Mouse (Mus musculus) large intestine, adult 2 months (tissue): ENCODE results near the gene Fam172a. TPM values are rescaled to one million over a fixed set of nuclear protein-coding genes. Genes with fewer than 3 reads are reported as not detected.

Experiments
- DNase-seq: peaks from one replicate; pipeline ENCODE4 v3.0.0-alpha.2; 2012; ENCODE audit warnings: low read depth, low spot score
- WGBS: fragments of 180-500 bp; shearing (Covaris S2); methylation state at CpG from one replicate; pipeline ENCODE4 v1.1.7; 2018; 5-methylcytosine and 5-hydroxymethylcytosine counted together
- polyA plus RNA-seq: library from polyadenylated mRNA; depleted of rRNA; stranded (reverse); fragments of >200 nt; gene quantifications from 2 replicates; pipeline ENCODE4 v1.2.3, GENCODE M21; 2012

Fam172a gene
- polyA plus RNA-seq, 1 experiment = 2.1 TPM

- no peak for DNase-seq
- 36% methylated on average over 1 of the region's 1 CpGs for WGBS
Observed at GRCm38 (mm10) chr13:77957611-77958010, 255.8 kb downstream of the Fam172a start.

- 92% methylated on average over 4 of the region's 4 CpGs for WGBS
- DNase-seq = no peak
Observed at GRCm38 (mm10) chr13:77959493-77960272, 257.9 kb downstream of the Fam172a start.

DNA sequence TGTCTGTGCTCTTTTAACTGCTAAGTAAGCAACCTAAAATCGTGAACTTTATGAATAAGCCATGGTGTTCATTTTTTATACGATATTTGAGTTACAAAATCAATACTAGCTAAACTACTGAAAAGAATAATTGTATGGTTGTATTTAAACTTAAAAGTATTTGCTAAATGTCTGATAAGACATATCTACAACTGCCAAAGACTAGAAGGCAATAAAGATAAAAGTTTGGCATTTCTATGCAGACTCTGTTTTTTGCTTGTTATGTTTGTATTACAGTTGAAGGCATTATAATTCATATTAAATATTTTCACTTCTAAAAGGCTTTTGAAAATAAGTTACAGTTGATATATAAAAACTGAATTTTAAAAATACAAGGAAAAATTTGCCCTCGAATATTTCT is 274.4 kb downstream of the Fam172a start:
- 34% methylated on average over 3 of the region's 3 CpGs for WGBS
- no peak for DNase-seq

- no peak for DNase-seq
- 76% methylated on average over 1 of the region's 1 CpGs for WGBS
Observed at GRCm38 (mm10) chr13:77977121-77977520, 275.3 kb downstream of the Fam172a start.

- WGBS = 39% methylated on average over 5 of the region's 5 CpGs
- no peak for DNase-seq
Observed at GRCm38 (mm10) chr13:77982105-77982851, 280.4 kb downstream of the Fam172a start.

DNA sequence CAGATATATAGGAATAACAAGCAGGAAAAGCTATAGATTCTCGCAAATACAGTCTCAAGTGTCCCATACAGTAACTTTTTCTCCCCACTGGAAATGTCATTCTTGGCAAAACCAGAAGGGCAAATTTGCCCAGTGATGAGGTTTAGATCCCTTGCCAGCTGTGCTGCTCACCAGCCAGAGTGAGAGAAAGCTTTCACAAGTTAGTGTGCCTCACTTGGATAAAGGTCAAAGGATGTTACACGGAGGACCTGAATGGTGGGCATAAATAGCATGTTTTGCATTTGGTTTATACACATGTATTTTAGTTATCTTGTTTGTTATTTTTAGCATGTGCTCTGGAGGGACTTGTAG is 281.0 kb downstream of the Fam172a start:
- no peak for DNase-seq
- WGBS = 87% methylated on average over 2 of the region's 2 CpGs

DNA sequence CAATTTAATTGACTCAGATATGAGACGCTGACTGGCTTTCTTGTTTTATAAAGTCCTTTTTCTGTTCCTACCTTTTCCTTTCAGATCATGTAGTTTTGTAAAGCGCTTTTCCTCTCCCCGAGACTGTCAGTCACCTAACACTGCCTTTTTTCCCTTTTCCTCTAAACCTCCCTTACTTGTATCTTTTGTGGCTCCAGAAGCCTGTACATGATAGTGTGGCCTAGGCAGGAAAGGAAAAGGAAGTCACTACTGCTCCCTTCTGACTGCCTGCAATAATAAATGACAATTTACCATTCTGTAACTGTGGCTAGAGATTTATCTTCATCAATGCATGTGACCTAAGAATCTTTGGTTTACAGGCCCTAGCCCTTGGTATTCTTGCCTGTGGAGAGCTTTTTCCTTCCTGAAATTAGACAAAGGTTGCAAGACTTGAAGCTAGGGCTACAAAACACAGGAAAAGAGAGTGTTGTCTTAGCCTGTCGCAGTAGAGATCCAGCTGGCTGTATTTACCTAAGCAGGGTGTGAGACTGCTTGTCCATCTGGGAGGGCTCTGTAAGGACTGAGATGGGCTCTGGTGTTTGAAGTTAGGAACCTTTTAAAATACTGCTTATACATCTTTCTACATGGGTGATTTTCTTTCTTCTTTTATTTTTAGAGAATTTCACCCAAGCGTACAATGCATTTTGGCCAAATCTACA is 289.5 kb downstream of the Fam172a start:
- 59% methylated on average over 5 of the region's 5 CpGs for WGBS
- DNase-seq = no peak

- WGBS = 81% methylated on average over 4 of the region's 4 CpGs
- no peak for DNase-seq
Observed at GRCm38 (mm10) chr13:78004649-78005048, 302.8 kb downstream of the Fam172a start.

DNA sequence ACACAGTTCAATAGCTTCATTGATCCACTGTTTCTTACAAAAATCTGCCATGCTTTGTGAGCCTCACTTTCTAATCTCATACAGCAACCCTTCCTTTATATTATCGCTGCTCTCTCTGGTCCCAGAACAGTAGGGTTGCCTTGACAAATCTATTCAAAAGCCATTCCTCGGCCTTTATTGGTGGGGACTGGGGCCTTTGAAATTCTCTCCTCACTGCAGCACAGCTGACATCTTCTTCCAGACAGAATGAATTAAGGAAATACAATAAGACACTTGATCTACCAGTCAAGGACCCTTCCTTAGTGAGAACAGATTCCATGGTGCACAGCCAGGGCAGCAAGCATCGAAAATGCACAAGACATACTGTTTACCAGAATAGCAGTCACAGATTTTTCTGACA is 303.5 kb downstream of the Fam172a start:
- DNase-seq = no peak
- WGBS = 76% methylated on average over 3 of the region's 3 CpGs

DNA sequence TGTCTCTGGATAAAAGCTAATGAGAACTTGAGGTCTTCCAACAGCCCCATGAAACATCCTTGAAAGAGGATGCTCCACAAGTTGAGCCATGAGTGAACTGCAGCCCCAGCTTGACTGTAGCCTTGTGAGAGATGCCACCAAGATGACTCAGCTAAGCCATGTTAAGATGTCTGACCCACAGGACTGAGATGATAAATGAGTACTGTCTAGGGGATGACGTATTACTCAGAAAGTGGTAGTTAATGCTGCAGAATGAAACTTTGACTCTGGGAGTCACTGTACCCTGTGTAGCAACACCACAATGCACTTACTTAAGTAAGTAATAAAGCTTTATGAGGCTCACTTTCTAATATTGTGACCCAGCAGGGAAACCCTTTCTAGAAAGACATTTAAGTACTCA is 308.3 kb downstream of the Fam172a start:
- DNase-seq = no peak
- 95% methylated on average over 1 of the region's 1 CpGs for WGBS

DNA sequence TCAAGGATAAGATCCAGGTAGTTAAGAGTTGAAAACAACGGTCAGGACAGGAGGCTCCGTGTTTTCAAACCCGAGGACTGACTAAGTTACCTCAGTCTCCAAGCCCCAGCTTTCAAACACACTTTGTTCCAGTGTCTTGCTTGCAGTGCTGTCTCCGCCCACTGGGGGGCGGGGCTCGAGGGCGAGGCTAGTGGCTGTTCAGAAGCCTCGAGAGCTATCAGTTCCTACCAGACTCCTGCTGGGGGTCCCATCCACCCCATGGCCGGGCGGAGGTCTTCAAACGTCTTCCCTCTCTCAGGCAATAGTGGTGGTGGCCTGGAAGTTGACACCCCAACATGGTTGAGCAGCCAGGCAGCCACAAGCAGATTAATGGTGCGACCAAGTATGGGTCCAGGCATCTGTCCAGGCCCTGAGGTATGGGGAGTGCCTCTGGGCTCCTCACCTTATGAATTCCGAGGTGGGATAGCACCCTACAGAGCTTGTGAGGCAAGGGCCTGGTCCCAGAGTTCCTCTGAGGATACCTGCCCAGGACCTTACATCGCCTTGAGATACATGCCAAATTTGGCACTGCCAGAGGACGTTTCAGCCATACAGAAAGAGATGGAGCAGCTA is 323.0 kb downstream of the Fam172a start, which contains the start of gene Pou5f2:
Gene Pou5f2, plus strand, starts transcription at position 220 of the 612 bp plus-strand sequence.
- no peak for DNase-seq

DNA sequence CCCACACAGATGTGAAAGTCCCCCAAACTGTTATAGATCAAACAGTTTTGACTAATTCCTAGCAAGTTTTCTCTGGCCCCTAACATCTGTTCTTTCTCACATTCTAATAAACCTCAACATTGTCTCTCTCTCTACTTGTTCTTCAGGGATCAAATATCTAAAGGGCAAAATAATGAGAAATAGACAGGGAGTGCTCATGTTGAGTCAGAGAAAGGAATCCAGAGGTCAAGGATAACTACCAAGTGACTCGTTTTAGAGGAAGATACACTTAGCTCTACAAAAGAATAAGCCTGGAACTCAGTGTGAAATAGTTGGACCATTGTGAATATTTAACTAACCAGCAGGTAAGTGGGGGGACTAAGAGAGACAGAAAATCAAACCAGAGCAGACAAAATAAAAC is 331.0 kb downstream of the Fam172a start:
- WGBS = 19% methylated on average over 1 of the region's 1 CpGs
- DNase-seq = no peak

More for the DNA sequence above, 323.0 kb downstream of the Fam172a start, which contains the start of gene Pou5f2:
- WGBS = 62% methylated on average over 15 of the region's 15 CpGs

DNA sequence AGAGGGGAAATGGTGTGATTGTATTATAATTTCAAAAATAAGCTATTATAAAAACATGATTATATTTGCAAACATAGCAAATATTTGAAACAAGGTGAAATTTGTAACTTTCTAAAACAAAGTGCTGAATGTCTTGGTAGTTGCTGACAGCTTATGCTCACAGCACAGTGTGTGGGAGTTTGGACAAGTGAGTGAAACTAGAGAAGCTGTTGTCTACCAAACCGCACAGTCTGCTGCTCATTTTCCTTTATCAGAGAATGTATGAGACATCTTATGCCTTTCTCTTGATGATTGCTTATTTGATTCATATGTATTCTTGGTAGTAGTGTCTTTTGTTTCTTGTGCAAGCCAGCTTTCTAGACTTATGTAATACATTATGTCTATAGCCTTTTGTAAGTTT is 335.4 kb downstream of the Fam172a start:
- no peak for DNase-seq
- WGBS = 96% methylated on average over 1 of the region's 1 CpGs

- no peak for DNase-seq
- 83% methylated on average over 6 of the region's 6 CpGs for WGBS
Observed at GRCm38 (mm10) chr13:78043203-78043602, 341.4 kb downstream of the Fam172a start.

DNA sequence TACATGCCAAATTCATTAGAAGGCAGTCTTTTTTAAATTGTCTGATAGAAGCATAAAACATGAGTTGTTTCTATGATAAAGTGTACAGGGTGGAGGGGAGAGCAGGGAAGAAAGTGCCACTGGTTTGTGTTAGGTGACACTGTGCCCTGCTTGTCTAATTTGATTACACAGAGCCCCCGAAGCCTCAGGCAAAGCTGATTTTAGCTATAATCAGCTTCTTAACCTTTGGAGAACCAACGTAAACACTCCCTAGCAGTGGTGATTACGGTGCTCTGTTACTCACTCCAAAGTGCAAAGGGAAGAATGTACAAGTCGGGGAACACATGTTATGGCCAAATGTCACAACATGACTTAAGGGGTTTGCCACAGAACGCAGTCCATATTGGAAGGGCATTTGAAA is 343.3 kb downstream of the Fam172a start:
- DNase-seq = no peak
- WGBS = 57% methylated on average over 5 of the region's 5 CpGs

DNA sequence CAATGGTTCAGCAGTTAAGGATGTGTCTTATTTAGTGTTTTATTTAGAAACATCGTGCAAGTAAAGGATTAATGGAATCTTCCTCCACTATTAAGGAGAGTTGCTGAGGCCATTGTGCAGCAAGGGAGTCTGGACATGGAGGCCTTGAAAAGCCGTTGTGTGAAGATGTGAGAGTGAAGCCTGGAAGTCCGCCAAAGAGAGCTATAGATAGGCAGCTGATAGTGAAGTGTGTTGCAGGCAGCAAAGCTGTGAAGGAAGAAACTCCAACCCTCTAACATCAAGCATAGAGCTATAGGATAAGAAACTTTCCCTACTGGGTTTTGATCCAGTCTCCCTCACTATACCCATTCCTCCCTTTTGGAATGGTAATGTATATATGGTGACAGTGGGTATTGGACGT is 385.9 kb downstream of the Fam172a start:
- DNase-seq = no peak
- 82% methylated on average over 4 of the region's 4 CpGs for WGBS

DNA sequence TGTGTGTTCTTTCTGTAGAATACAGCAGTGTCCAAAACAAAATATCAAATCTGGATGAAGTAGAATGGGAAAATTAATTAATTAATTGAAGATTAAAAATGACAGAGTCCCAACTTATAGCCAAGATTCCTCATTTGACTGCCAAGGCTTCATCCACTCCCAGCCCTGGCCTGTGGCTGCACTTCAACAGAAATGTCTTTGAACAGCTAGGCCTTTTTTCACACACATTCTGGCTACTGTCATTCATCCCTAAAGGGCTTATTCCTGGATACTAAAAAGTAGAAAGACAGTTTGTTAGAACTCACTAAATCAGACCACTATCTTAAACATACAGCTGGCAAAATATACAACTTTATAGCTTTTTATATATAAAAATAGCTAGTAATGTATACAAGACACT is 388.9 kb downstream of the Fam172a start:
- DNase-seq = no peak

GRCm38 (mm10) chr13:78091949-78092348 is 390.1 kb downstream of the Fam172a start:
- DNase-seq = no peak
- 89% methylated on average over 3 of the region's 3 CpGs for WGBS

DNA sequence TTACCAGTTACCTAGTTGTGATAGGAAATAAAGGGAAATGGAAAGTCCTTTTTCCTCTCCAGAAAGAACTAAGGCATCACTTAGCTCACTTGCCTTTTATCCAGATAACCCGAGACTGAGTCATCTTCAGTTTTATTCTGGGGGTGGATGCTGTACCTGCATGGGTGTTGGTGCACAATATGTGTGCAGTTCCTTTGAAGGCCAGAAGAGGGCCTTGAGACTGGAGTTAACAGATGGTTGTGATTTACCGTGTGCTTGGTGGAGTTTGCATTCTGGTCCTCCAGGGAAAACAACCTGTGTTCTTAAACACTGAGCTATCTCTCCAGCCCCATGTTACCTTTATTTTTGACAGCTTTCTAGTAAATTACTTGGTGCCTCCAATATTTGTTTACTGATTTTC is 392.5 kb downstream of the Fam172a start:
- 92% methylated on average over 2 of the region's 2 CpGs for WGBS
- DNase-seq = no peak
